Mouse (Mus musculus): Measurements from ENCODE around the gene Bpifa6.

The Bpifa6 gene

GRCm38 (mm10) chr2:154038932-154039331 is 64.2 kb downstream of the Bpifa6 start:
- DNase-seq (ENCODE audit: low read depth, low spot score), result no peak

GRCm38 (mm10) chr2:154044743-154045142 is 70.0 kb downstream of the Bpifa6 start:
- no peak for DNase-seq (ENCODE audit: low read depth, low spot score)
